Mouse (Mus musculus): ENCODE results near the gene Avil.

Avil gene

GRCm38 (mm10) chr10:126980933-126981530 is 19.5 kb upstream of the Avil start:
- no peak for DNase-seq (ENCODE audit: low spot score in 2 of 2)

GRCm38 (mm10) chr10:126981746-126982145 is 18.8 kb upstream of the Avil start:
- DNase-seq (ENCODE audit: low spot score in 2 of 2): no peak

- no peak for DNase-seq (ENCODE audit: low spot score in 2 of 2)
Measured at GRCm38 (mm10) chr10:126983193-126983725, 17.2 kb upstream of the Avil start.

- peak in 1 of 2 experiments; percentile 48 for DNase-seq (ENCODE audit: low spot score in 2 of 2)
Measured at GRCm38 (mm10) chr10:126984189-126985004, 16.1 kb upstream of the Avil start.

GRCm38 (mm10) chr10:126985127-126985526 is 15.4 kb upstream of the Avil start:
- no peak for DNase-seq (ENCODE audit: low spot score in 2 of 2)

- DNase-seq (ENCODE audit: low spot score in 2 of 2): no peak
Measured at GRCm38 (mm10) chr10:126985579-126985978, 14.9 kb upstream of the Avil start.

- DNase-seq (ENCODE audit: low spot score in 2 of 2): peak; percentile 62 to 89
Measured at GRCm38 (mm10) chr10:126986541-126986961, 14.0 kb upstream of the Avil start.

GRCm38 (mm10) chr10:126987183-126988118 is 13.1 kb upstream of the Avil start:
- no peak for DNase-seq (ENCODE audit: low spot score in 2 of 2)

GRCm38 (mm10) chr10:126988513-126989165 is 11.9 kb upstream of the Avil start:
- no peak for DNase-seq (ENCODE audit: low spot score in 2 of 2)

- peak; percentile 90 to 92 for DNase-seq (ENCODE audit: low spot score in 2 of 2)
Measured at GRCm38 (mm10) chr10:126990313-126991056, 10.0 kb upstream of the Avil start.

GRCm38 (mm10) chr10:126991676-126992075 is 8.8 kb upstream of the Avil start:
- no peak for DNase-seq (ENCODE audit: low spot score in 2 of 2)

GRCm38 (mm10) chr10:126993621-126994020 is 6.9 kb upstream of the Avil start:
- no peak for DNase-seq (ENCODE audit: low spot score in 2 of 2)

GRCm38 (mm10) chr10:126997340-126998113 is 3.0 kb upstream of the Avil start:
- no peak for DNase-seq (ENCODE audit: low spot score in 2 of 2)

- no peak for DNase-seq (ENCODE audit: low spot score in 2 of 2)
Measured at GRCm38 (mm10) chr10:127001297-127001696, 788 bp downstream of the Avil start.

GRCm38 (mm10) chr10:127002056-127002455 is 1.5 kb downstream of the Avil start:
- DNase-seq (ENCODE audit: low spot score in 2 of 2): no peak

- DNase-seq (ENCODE audit: low spot score in 2 of 2): no peak
Measured at GRCm38 (mm10) chr10:127002765-127003164, 2.3 kb downstream of the Avil start.

- DNase-seq (ENCODE audit: low spot score in 2 of 2): no peak
Measured at GRCm38 (mm10) chr10:127003334-127003733, 2.8 kb downstream of the Avil start.

- no peak for DNase-seq (ENCODE audit: low spot score in 2 of 2)
Measured at GRCm38 (mm10) chr10:127003806-127004205, 3.3 kb downstream of the Avil start.

- no peak for DNase-seq (ENCODE audit: low spot score in 2 of 2)
Measured at GRCm38 (mm10) chr10:127016488-127016887, 16.0 kb downstream of the Avil start.

GRCm38 (mm10) chr10:127017071-127017470 is 16.6 kb downstream of the Avil start:
- DNase-seq (ENCODE audit: low spot score in 2 of 2): no peak

Measured in cerebellum, postnatal 4 days (tissue).